Mouse (Mus musculus) sigmoid colon, adult 10 weeks (tissue): Measurements from ENCODE around the gene Wdr5. TPM values are rescaled to one million over a fixed set of nuclear protein-coding genes. Genes with fewer than 3 reads are reported as not detected.

Experiments
- polyA plus RNA-seq: library from polyadenylated mRNA; stranded (reverse); fragments of 350-450 nt; fragmentation: Illumina TruSeq; extraction: RNeasy Lipid Tissue Mini Kit (QIAGEN cat#74804); gene quantifications from one replicate; pipeline ENCODE4 v1.2.3, GENCODE M21; 2014; ENCODE audit warnings: low read depth, low replicate concordance

Gene Wdr5
- polyA plus RNA-seq, result 12.7 TPM

GRCm38 (mm10) chr2:27514639-27515328 is at the start of gene Wdr5:
Wdr5 (plus strand) TSS chr2:27515157.

GRCm38 (mm10) chr2:27507562-27507961 is 7.4 kb upstream of the Wdr5 start, which contains the start of gene Brd3:
Brd3 (minus strand) TSS chr2:27507662.

Other genes starting within 250 kb of the Wdr5 start
- 2.6 TPM for gene Vav2, start 88.1 kb upstream of the Wdr5 start, polyA plus RNA-seq
- gene Brd3os, start 72.8 kb upstream of the Wdr5 start, polyA plus RNA-seq, result 0.22 TPM
- gene Brd3, start 7.5 kb upstream of the Wdr5 start, polyA plus RNA-seq, result 24.4 TPM
- gene Rxra, start 161.3 kb downstream of the Wdr5 start, polyA plus RNA-seq, result 5.4 TPM